18 mouse cellular contexts compared by ENCODE assay signal in genomic region chr15:77025884-77026583, GRCm38 (mm10). TPM values are rescaled to one million over a fixed set of nuclear protein-coding genes. Genes with fewer than 3 reads are reported as not detected.
DNase-seq lines count a peak whose midpoint lies in the region; ATAC-seq lines count a peak whose summit lies in the region.
"Had no signal": no experiment of that assay in that cellular context is flagged by ENCODE, and none has a peak within 500 bp of the region (broad histone marks: within the 10 kb centered on the region; RNA-seq: fewer than 3 reads in every experiment).

No protein-coding gene starts in this region.

- H3K4me1 ChIP-seq in forebrain, embryonic 10.5 days, result peaks cover 18% of the 10 kb centered on the region
- H3K4me1 ChIP-seq in forebrain, embryonic 16.5 days (replicated peaks; ENCODE audit: control insufficient read depth, insufficient read depth, low read length), result peaks cover 6% of the 10 kb centered on the region
- peaks cover 23% of the 10 kb centered on the region for H3K4me1 ChIP-seq in hindbrain, embryonic 10.5 days (replicated peaks)
- H3K4me1 ChIP-seq in hindbrain, embryonic 14.5 days (replicated peaks; ENCODE audit: control insufficient read depth, insufficient read depth, low read length), result peaks cover 4% of the 10 kb centered on the region; the same call in 1 of the 2 replicates
- peaks cover 7% of the 10 kb centered on the region; the same call in 1 of the 2 replicates for H3K4me1 ChIP-seq in hindbrain, embryonic 16.5 days (ENCODE audit: control insufficient read depth, insufficient read depth, low read depth, low read length)
- peaks cover 18% of the 10 kb centered on the region for H3K4me1 ChIP-seq in neural tube, embryonic 13.5 days (replicated peaks)

- H3K4me2 ChIP-seq in forebrain, embryonic 16.5 days (ENCODE audit: low read length), result no peak overlapping the region
- H3K4me2 ChIP-seq in hindbrain, embryonic 14.5 days (replicated peaks), result no peak overlapping the region
- no peak overlapping the region for H3K4me2 ChIP-seq in hindbrain, embryonic 16.5 days (ENCODE audit: low read length)
- H3K4me2 ChIP-seq in neural tube, embryonic 13.5 days, result no peak overlapping the region
- H3K4me2 ChIP-seq: limb, embryonic 13.5 days had no signal

- H3K36me3 ChIP-seq in forebrain, embryonic 10.5 days (replicated peaks), result no peaks in the 10 kb centered on the region
- no peaks in the 10 kb centered on the region for H3K36me3 ChIP-seq in forebrain, embryonic 16.5 days (ENCODE audit: control insufficient read depth, insufficient read depth)
- no peaks in the 10 kb centered on the region for H3K36me3 ChIP-seq in hindbrain, embryonic 10.5 days
- H3K36me3 ChIP-seq in hindbrain, embryonic 14.5 days (replicated peaks; ENCODE audit: control insufficient read depth, insufficient read depth), result no peaks in the 10 kb centered on the region
- no peaks in the 10 kb centered on the region for H3K36me3 ChIP-seq in hindbrain, embryonic 16.5 days (ENCODE audit: control insufficient read depth, insufficient read depth, low read length)
- H3K36me3 ChIP-seq in neural tube, embryonic 13.5 days, result no peaks in the 10 kb centered on the region
- H3K36me3 ChIP-seq: limb, embryonic 13.5 days had no signal

- H3K9me3 ChIP-seq in forebrain, embryonic 10.5 days, result no peaks in the 10 kb centered on the region
- H3K9me3 ChIP-seq in forebrain, embryonic 16.5 days (ENCODE audit: control insufficient read depth, low read length), result no peaks in the 10 kb centered on the region
- no peaks in the 10 kb centered on the region for H3K9me3 ChIP-seq in hindbrain, embryonic 10.5 days
- no peaks in the 10 kb centered on the region for H3K9me3 ChIP-seq in hindbrain, embryonic 14.5 days (ENCODE audit: control insufficient read depth, low read length)
- H3K9me3 ChIP-seq in hindbrain, embryonic 16.5 days (ENCODE audit: control insufficient read depth, low read length), result no peaks in the 10 kb centered on the region
- H3K9me3 ChIP-seq in neural tube, embryonic 13.5 days, result no peaks in the 10 kb centered on the region
- H3K9me3 ChIP-seq: limb, embryonic 13.5 days had no signal

- WGBS in forebrain, embryonic 10.5 days, result 85% methylated on average over 5 of the region's 5 CpGs
- 58% methylated on average over 5 of the region's 5 CpGs for WGBS in forebrain, embryonic 16.5 days
- WGBS in hindbrain, embryonic 10.5 days, result 74% methylated on average over 5 of the region's 5 CpGs
- WGBS in hindbrain, embryonic 14.5 days, result 56% methylated on average over 5 of the region's 5 CpGs
- 53% methylated on average over 5 of the region's 5 CpGs for WGBS in hindbrain, embryonic 16.5 days
- 65% methylated on average over 5 of the region's 5 CpGs for WGBS in neural tube, embryonic 13.5 days

- no peak for DNase-seq in forebrain, embryonic 10.5 days (ENCODE audit: extremely low spot score, low spot score)
- DNase-seq in hindbrain, embryonic 10.5 days (ENCODE audit: low spot score), result no peak
- DNase-seq in hindbrain, embryonic 14.5 days (ENCODE audit: low spot score), result no peak
- no peak for DNase-seq in cerebellum, postnatal 4 days (ENCODE audit: low spot score in 2 of 2)
- DNase-seq in left cerebral cortex, postnatal 4 days, result no peak
- DNase-seq: cerebellum, adult 11 months; kidney, postnatal 10 days; layer of hippocampus, postnatal 36 days; liver, postnatal 0 days; right cerebral cortex, postnatal 14 days; thymus, adult 2 months had no signal

- intact Hi-C loops in left cerebral cortex, postnatal 4 days (cut with DNase I), result no loop called here

- H3K27ac ChIP-seq in forebrain, embryonic 10.5 days, result 0 out of 2 replicates have a peak overlapping the region, but pooled peaks have one; percentile 17
- no peak overlapping the region for H3K27ac ChIP-seq in forebrain, embryonic 16.5 days (ENCODE audit: low read length)
- H3K27ac ChIP-seq in hindbrain, embryonic 10.5 days, result 0 out of 2 replicates have a peak overlapping the region, but pooled peaks have one; percentile 12
- H3K27ac ChIP-seq in hindbrain, embryonic 14.5 days, result no peak overlapping the region
- H3K27ac ChIP-seq in hindbrain, embryonic 16.5 days (ENCODE audit: low read depth, low read length), result no peak overlapping the region
- H3K27ac ChIP-seq in neural tube, embryonic 13.5 days (replicated peaks), result no peak overlapping the region
- H3K27ac ChIP-seq: limb, embryonic 13.5 days had no signal

- no peak overlapping the region for H3K4me3 ChIP-seq in forebrain, embryonic 10.5 days
- H3K4me3 ChIP-seq in forebrain, embryonic 16.5 days (replicated peaks; ENCODE audit: low read length), result no peak overlapping the region
- no peak overlapping the region for H3K4me3 ChIP-seq in hindbrain, embryonic 10.5 days
- no peak overlapping the region for H3K4me3 ChIP-seq in hindbrain, embryonic 14.5 days (replicated peaks; ENCODE audit: low read length)
- H3K4me3 ChIP-seq in hindbrain, embryonic 16.5 days (ENCODE audit: low read length), result no peak overlapping the region
- H3K4me3 ChIP-seq in neural tube, embryonic 13.5 days, result no peak overlapping the region
- H3K4me3 ChIP-seq: limb, embryonic 13.5 days had no signal

- no peak overlapping the region for H3K9ac ChIP-seq in forebrain, embryonic 16.5 days (replicated peaks; ENCODE audit: low read depth, low read length)
- H3K9ac ChIP-seq in hindbrain, embryonic 14.5 days, result no peak overlapping the region
- H3K9ac ChIP-seq in hindbrain, embryonic 16.5 days (ENCODE audit: low read depth, low read length), result no peak overlapping the region
- H3K9ac ChIP-seq in neural tube, embryonic 13.5 days, result no peak overlapping the region
- H3K9ac ChIP-seq: limb, embryonic 13.5 days; liver, postnatal 0 days had no signal

- no peak for ATAC-seq in forebrain, embryonic 16.5 days
- ATAC-seq in hindbrain, embryonic 14.5 days (ENCODE audit: low FRiP score), result no peak
- peak; percentile 77 for ATAC-seq in hindbrain, embryonic 16.5 days
- ATAC-seq in neural tube, embryonic 13.5 days (ENCODE audit: low read depth), result 0 out of 2 replicates have a peak, but pooled peaks have one; percentile 36
- ATAC-seq: inflammation-experienced regulatory T-cells, adult 6 months; liver, postnatal 0 days had no signal

- H3K27me3 ChIP-seq in forebrain, embryonic 10.5 days (ENCODE audit: poor library complexity, severe bottlenecking), result no peaks in the 10 kb centered on the region
- no peaks in the 10 kb centered on the region for H3K27me3 ChIP-seq in forebrain, embryonic 16.5 days (replicated peaks; ENCODE audit: control insufficient read depth, insufficient read depth, low read length)
- H3K27me3 ChIP-seq in hindbrain, embryonic 10.5 days (ENCODE audit: insufficient read depth, poor library complexity, severe bottlenecking), result no peaks in the 10 kb centered on the region
- no peaks in the 10 kb centered on the region for H3K27me3 ChIP-seq in hindbrain, embryonic 14.5 days (ENCODE audit: control insufficient read depth, insufficient read depth, low read length)
- H3K27me3 ChIP-seq in hindbrain, embryonic 16.5 days (replicated peaks; ENCODE audit: control insufficient read depth, insufficient read depth, low read length), result no peaks in the 10 kb centered on the region
- no peaks in the 10 kb centered on the region for H3K27me3 ChIP-seq in neural tube, embryonic 13.5 days
- H3K27me3 ChIP-seq: limb, embryonic 13.5 days had no signal

RNA-seq across cellular contexts. Expression of gene Apol6, which starts 18.5 kb away (rescaled TPM):
- polyA plus RNA-seq in forebrain, embryonic 10.5 days (2016; fragmentation: Nextera tagmentation; extraction: Ambion mirVana), result 0.10 TPM in 1 of 2 replicates, not detected in the other
- polyA plus RNA-seq in forebrain, embryonic 16.5 days (2015; fragmentation: Nextera tagmentation; extraction: Ambion mirVana), result not detected in 2 replicates
- 0.06 TPM in 1 of 2 replicates, not detected in the other for polyA plus RNA-seq in hindbrain, embryonic 10.5 days (2016; fragmentation: Nextera tagmentation; extraction: Ambion mirVana)
- not detected in 2 replicates for polyA plus RNA-seq in hindbrain, embryonic 14.5 days (2014; fragmentation: Nextera tagmentation; extraction: Ambion mirVana)
- polyA plus RNA-seq in hindbrain, embryonic 16.5 days (2015; fragmentation: Nextera tagmentation; extraction: Ambion mirVana), result not detected in 2 replicates
- not detected in 2 replicates for polyA plus RNA-seq in neural tube, embryonic 13.5 days (2015; fragmentation: Nextera tagmentation; extraction: Ambion mirVana)
- not detected for total RNA-seq in left cerebral cortex, postnatal 4 days (2021)
- total RNA-seq: layer of hippocampus, postnatal 36 days; neutrophil, adult 5-6 weeks had no signal
- polyA plus RNA-seq: limb, embryonic 13.5 days; liver, postnatal 0 days had no signal

RNA-seq across cellular contexts. Expression of gene Mb, which starts 24.4 kb away (rescaled TPM):
- polyA plus RNA-seq in forebrain, embryonic 10.5 days (2016; fragmentation: Nextera tagmentation; extraction: Ambion mirVana), result 0.20 and 0.27 TPM in 2 replicates
- polyA plus RNA-seq in forebrain, embryonic 16.5 days (2015; fragmentation: Nextera tagmentation; extraction: Ambion mirVana), result 0.91 TPM in 1 of 2 replicates, not detected in the other
- polyA plus RNA-seq in hindbrain, embryonic 10.5 days (2016; fragmentation: Nextera tagmentation; extraction: Ambion mirVana), result 0.63 TPM in 1 of 2 replicates, not detected in the other
- polyA plus RNA-seq in hindbrain, embryonic 14.5 days (2014; fragmentation: Nextera tagmentation; extraction: Ambion mirVana), result 0.51 and 0.55 TPM in 2 replicates
- polyA plus RNA-seq in hindbrain, embryonic 16.5 days (2015; fragmentation: Nextera tagmentation; extraction: Ambion mirVana), result 0.71 and 0.81 TPM in 2 replicates
- 2.4 and 3.7 TPM in 2 replicates for polyA plus RNA-seq in neural tube, embryonic 13.5 days (2015; fragmentation: Nextera tagmentation; extraction: Ambion mirVana)
- total RNA-seq in left cerebral cortex, postnatal 4 days (2021), result not detected
- total RNA-seq: ES-E14; neutrophil, adult 5-6 weeks had no signal
- polyA plus RNA-seq: inflammation-experienced regulatory T-cells, adult 6 months had no signal

Comparison
In these comparisons a context has a peak if more than half of its experiments do, and no peak if none do; other contexts are left out.
1. H3K27ac ChIP-seq: peak in forebrain, embryonic 10.5 days (single experiment) and hindbrain, embryonic 10.5 days (single experiment); none in forebrain, embryonic 16.5 days (single experiment), hindbrain, embryonic 14.5 days (single experiment), hindbrain, embryonic 16.5 days (single experiment) and neural tube, embryonic 13.5 days (single experiment).
2. ATAC-seq: peak in hindbrain, embryonic 16.5 days (single experiment) and neural tube, embryonic 13.5 days (single experiment); none in forebrain, embryonic 16.5 days (single experiment) and hindbrain, embryonic 14.5 days (single experiment).